Mouse (Mus musculus) testis, adult 2 months (tissue): ENCODE results near the gene Trpm8. TPM values are rescaled to one million over a fixed set of nuclear protein-coding genes. Genes with fewer than 3 reads are reported as not detected.

Source experiments
- H3K27ac ChIP-seq: fragments of 200-500 bp; 2 replicates; pipeline ENCODE4 v1.5.1; 2012; ENCODE audit warnings: low read depth, low read length; ENCODE audit not compliant: control insufficient read depth, insufficient read depth
- H3K27me3 ChIP-seq: fragments of 200-500 bp; 2 replicates; pipeline ENCODE4 v1.6.1; 2012; ENCODE audit warnings: mild to moderate bottlenecking, low read length, moderate library complexity; ENCODE audit not compliant: control insufficient read depth, insufficient read depth
- H3K36me3 ChIP-seq: fragments of 200-500 bp; 2 replicates; pipeline ENCODE4 v1.6.1; 2012; ENCODE audit warnings: mild to moderate bottlenecking, low read length; ENCODE audit not compliant: control insufficient read depth, insufficient read depth
- H3K4me1 ChIP-seq: fragments of 200-500 bp; 2 replicates; pipeline ENCODE4 v1.6.1; 2012; ENCODE audit warnings: low read length; ENCODE audit not compliant: control insufficient read depth, insufficient read depth
- H3K4me3 ChIP-seq: fragments of 200-500 bp; 2 replicates; pipeline ENCODE4 v1.5.1; 2012; ENCODE audit warnings: low read depth, mild to moderate bottlenecking, low read length, moderate library complexity, mixed read lengths; ENCODE audit not compliant: control insufficient read depth
- CTCF ChIP-seq: fragments of 200-500 bp; IDR thresholded peaks from 2 replicates; pipeline ENCODE4 v1.5.1; 2012; ENCODE audit warnings: low read depth, mild to moderate bottlenecking, inconsistent platforms, low read length, moderate library complexity; ENCODE audit not compliant: control insufficient read depth, insufficient read depth, insufficient replicate concordance
- POLR2A ChIP-seq: fragments of 200-500 bp; IDR thresholded peaks from 2 replicates; pipeline ENCODE4 v1.6.1; 2012; ENCODE audit warnings: low read depth, mild to moderate bottlenecking, inconsistent platforms, low read length, moderate library complexity; ENCODE audit not compliant: control insufficient read depth
- polyA plus RNA-seq: library from polyadenylated mRNA; depleted of rRNA; stranded (reverse); fragments of >200 nt; gene quantifications from 2 replicates; pipeline ENCODE4 v1.2.3, GENCODE M21; 2012; rRNA removed

The Trpm8 gene
- polyA plus RNA-seq, 1 experiment = 4.7 TPM

GRCm38 (mm10) chr1:88432601-88433000 is 155.1 kb downstream of the Trpm8 start:
- Histone ChIP-seq H3K27me3 (no peaks in the 10 kb centered on the region), H3K27ac (no peak overlapping the region), H3K36me3 (no peaks in the 10 kb centered on the region), H3K4me1 (no peaks in the 10 kb centered on the region), H3K4me3 (no peak overlapping the region)
- no peak for TF ChIP-seq POLR2A
- TF ChIP-seq CTCF = no peak

GRCm38 (mm10) chr1:88433096-88433883 is 155.8 kb downstream of the Trpm8 start:
- Histone ChIP-seq H3K4me1 (no peaks in the 10 kb centered on the region), H3K4me3 (no peak overlapping the region), H3K27me3 (no peaks in the 10 kb centered on the region), H3K36me3 (no peaks in the 10 kb centered on the region), H3K27ac (no peak overlapping the region)
- TF ChIP-seq POLR2A (no peak), CTCF (no peak)

GRCm38 (mm10) chr1:88434057-88434456 is 156.6 kb downstream of the Trpm8 start:
- Histone ChIP-seq H3K4me3 (no peak overlapping the region), H3K27ac (no peak overlapping the region), H3K4me1 (no peaks in the 10 kb centered on the region), H3K36me3 (no peaks in the 10 kb centered on the region), H3K27me3 (no peaks in the 10 kb centered on the region)
- TF ChIP-seq POLR2A = no peak
- no peak for TF ChIP-seq CTCF

GRCm38 (mm10) chr1:88437206-88438126 is 160.0 kb downstream of the Trpm8 start:
- Histone ChIP-seq H3K27ac (no peak overlapping the region), H3K4me1 (no peaks in the 10 kb centered on the region), H3K27me3 (no peaks in the 10 kb centered on the region), H3K36me3 (no peaks in the 10 kb centered on the region), H3K4me3 (no peak overlapping the region)
- no peak for TF ChIP-seq POLR2A
- no peak for TF ChIP-seq CTCF

Other genes starting within 250 kb of the Trpm8 start
- not detected in 2 replicates for gene Ugt1a10, start 222.3 kb upstream of the Trpm8 start, polyA plus RNA-seq
- 0.06 TPM in 1 of 2 replicates, not detected in the other for gene Ugt1a9, start 206.9 kb upstream of the Trpm8 start, polyA plus RNA-seq
- not detected in 2 replicates for gene Ugt1a8, start 189.8 kb upstream of the Trpm8 start, polyA plus RNA-seq
- 4.3 and 6.5 TPM in 2 replicates for gene Ugt1a7c, start 182.6 kb upstream of the Trpm8 start, polyA plus RNA-seq
- 1.0 and 7.4 TPM in 2 replicates for gene Ugt1a6b, start 174.4 kb upstream of the Trpm8 start, polyA plus RNA-seq
- gene Ugt1a6a, start 142.9 kb upstream of the Trpm8 start, polyA plus RNA-seq = 23.3 and 26.9 TPM in 2 replicates
- gene Ugt1a5, start 111.6 kb upstream of the Trpm8 start, polyA plus RNA-seq = 0.09 and 0.20 TPM in 2 replicates
- gene Ugt1a2, start 77.1 kb upstream of the Trpm8 start, polyA plus RNA-seq = 0.06 TPM in 1 of 2 replicates, not detected in the other
- gene Dnajb3, start 71.9 kb upstream of the Trpm8 start, polyA plus RNA-seq = 1,175 and 1,313 TPM in 2 replicates
- gene Ugt1a1, start 65.7 kb upstream of the Trpm8 start, polyA plus RNA-seq = 0.67 and 0.94 TPM in 2 replicates
- gene Mroh2a, start 50.7 kb upstream of the Trpm8 start, polyA plus RNA-seq = 116 and 122 TPM in 2 replicates
- gene Hjurp, start within 50 bp of the Trpm8 start, polyA plus RNA-seq = 29.1 and 34.3 TPM in 2 replicates
- not detected in 2 replicates for gene Spp2, start 129.3 kb downstream of the Trpm8 start, polyA plus RNA-seq
- 1.6 and 1.7 TPM in 2 replicates for gene Glrp1, start 232.4 kb downstream of the Trpm8 start, polyA plus RNA-seq